Mouse (Mus musculus) C2C12 (cell line): Measurements from ENCODE around the gene Nsun7. TPM values are rescaled to one million over a fixed set of nuclear protein-coding genes. Genes with fewer than 3 reads are reported as not detected.
A peak's percentile ranks its signal among the peaks of the same experiment; 100 is the strongest.

Experiments
- H3K27me3 ChIP-seq: one replicate; pipeline ENCODE4 v1.6.1; 2011; ENCODE audit not compliant: control insufficient read depth, insufficient read depth, insufficient read length
- H3K36me3 ChIP-seq: one replicate; pipeline ENCODE4 v1.6.1; 2011; ENCODE audit not compliant: control insufficient read depth, insufficient read depth
- H3K4me3 ChIP-seq: one replicate; pipeline ENCODE4 v1.5.1; 2011; ENCODE audit warnings: mild to moderate bottlenecking, control low read depth; ENCODE audit not compliant: poor library complexity, insufficient read depth, severe bottlenecking
- H3K79me2 ChIP-seq: one replicate; pipeline ENCODE4 v1.6.1; 2011; ENCODE audit not compliant: control insufficient read depth, insufficient read depth
- H3K79me3 ChIP-seq: one replicate; pipeline ENCODE4 v1.6.1; 2011; ENCODE audit warnings: low read depth, control low read depth
- H3ac ChIP-seq: one replicate; pipeline ENCODE3; 2011; ENCODE audit warnings: low read depth; ENCODE audit not compliant: control insufficient read depth, insufficient read length
- CEBPB ChIP-seq: IDR thresholded peaks from one replicate; pipeline ENCODE4 v1.6.1; 2011; ENCODE audit warnings: low read depth, mild to moderate bottlenecking, control low read depth, moderate library complexity
- CTCF ChIP-seq: IDR thresholded peaks from one replicate; pipeline ENCODE4 v1.5.1; 2011; ENCODE audit not compliant: control insufficient read depth, insufficient read depth, insufficient read length
- FOSL1 ChIP-seq: IDR thresholded peaks from one replicate; pipeline ENCODE4 v1.8.0; 2011; ENCODE audit warnings: mild to moderate bottlenecking, low read length; ENCODE audit not compliant: poor library complexity, insufficient read depth, severe bottlenecking
- MAX ChIP-seq: IDR thresholded peaks from one replicate; pipeline ENCODE4 v1.6.1; 2011; ENCODE audit warnings: mild to moderate bottlenecking, control low read depth
- MYOD1 ChIP-seq: IDR thresholded peaks from one replicate; pipeline ENCODE4 v1.6.1; 2011; ENCODE audit warnings: low read depth; ENCODE audit not compliant: control insufficient read depth, insufficient read length
- MYOG ChIP-seq: IDR thresholded peaks from one replicate; pipeline ENCODE4 v1.6.1; 2011; ENCODE audit not compliant: control insufficient read depth, insufficient read length; ENCODE audit errors: extremely low read depth
- USF1 ChIP-seq: IDR thresholded peaks from one replicate; pipeline ENCODE4 v1.6.1; 2011; ENCODE audit warnings: low read depth, mild to moderate bottlenecking, control low read depth, moderate library complexity
- long read RNA-seq, 2 experiments: library from polyadenylated mRNA; unstranded; transcript quantifications; one replicate each; pipeline ENCODE4 v2.0.0; 2019 to 2020
- polyA plus RNA-seq: library from polyadenylated mRNA; unstranded; fragments of >200 nt; fragmentation: generic; extraction: Trizol; gene quantifications from one replicate; pipeline ENCODE4 v1.2.1, GENCODE M21; 2012; ENCODE audit warnings: missing spikeins

Gene Nsun7
- 0.02 TPM for polyA plus RNA-seq
- long read RNA-seq, experiment 1, partial matches to known transcripts, result 1 of 1 reads
- long read RNA-seq, experiment 1, other reads (novel, unspliced or antisense), result 0 of 1 reads
- long read RNA-seq, experiment 2, result 0 reads

- H3K27me3 ChIP-seq, result no peaks in the 10 kb centered on the region
Observed at GRCm38 (mm10) chr5:66259756-66260448, at the start of gene Nsun7. TSS of gene Nsun7 (plus strand) at chr5:66259897.

DNA sequence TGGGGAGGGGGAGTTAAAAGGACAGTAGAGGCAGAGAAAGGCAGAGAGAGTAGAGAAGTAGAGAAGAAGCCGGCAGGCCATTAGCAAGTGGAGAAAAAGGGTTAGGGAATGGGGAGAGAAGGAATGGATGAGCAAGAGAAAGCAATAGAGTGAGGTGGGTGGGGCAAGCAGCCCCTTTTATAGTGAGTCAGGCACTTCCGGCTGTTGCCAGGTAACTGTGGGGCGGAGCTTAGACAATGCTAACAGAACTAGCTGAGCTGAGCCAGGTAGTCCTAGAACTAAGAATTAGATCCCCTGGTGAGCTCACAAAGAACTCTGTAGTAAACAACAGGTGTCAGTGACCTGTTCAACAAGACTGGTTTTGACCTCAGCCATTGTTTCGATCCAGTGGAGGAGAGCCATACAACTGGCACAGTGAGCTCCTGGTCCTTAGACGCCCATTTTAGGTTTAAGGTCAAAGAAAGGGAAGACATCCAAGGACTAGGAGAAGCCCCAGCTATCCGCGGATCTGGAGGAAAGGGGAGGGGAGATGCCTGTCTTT is 45.2 kb upstream of the Nsun7 start:
- Histone ChIP-seq H3ac (no peak overlapping the region), H3K4me3 (no peak overlapping the region), H3K79me2 (no peaks in the 10 kb centered on the region), H3K79me3 (no peaks in the 10 kb centered on the region), H3K27me3 (no peaks in the 10 kb centered on the region), H3K36me3 (no peaks in the 10 kb centered on the region)
- no peak for TF ChIP-seq CTCF
- TF ChIP-seq MYOG, result no peak
- TF ChIP-seq USF1, result no peak
- no peak for TF ChIP-seq FOSL1
- no peak for TF ChIP-seq CEBPB
- no peak for TF ChIP-seq MYOD1
- no peak for TF ChIP-seq MAX

More at GRCm38 (mm10) chr5:66259756-66260448, at the start of gene Nsun7:
- Histone ChIP-seq H3K36me3 (no peaks in the 10 kb centered on the region), H3ac (peak within 1 kb of the TSS; percentile 51), H3K79me2 (no peaks in the 10 kb centered on the region), H3K4me3 (peak within 1 kb of the TSS; percentile 14), H3K79me3 (no peaks in the 10 kb centered on the region)
- TF ChIP-seq MYOD1 (no peak), USF1 (no peak), MAX (no peak), FOSL1 (no peak), CEBPB (no peak), CTCF (no peak), MYOG (no peak)

- Histone ChIP-seq H3K4me3 (no peak overlapping the region), H3K27me3 (no peaks in the 10 kb centered on the region), H3K79me3 (no peaks in the 10 kb centered on the region), H3ac (no peak overlapping the region), H3K79me2 (no peaks in the 10 kb centered on the region), H3K36me3 (no peaks in the 10 kb centered on the region)
- no peak for TF ChIP-seq FOSL1
- no peak for TF ChIP-seq MYOD1
- no peak for TF ChIP-seq MAX
- TF ChIP-seq CEBPB, result no peak
- TF ChIP-seq MYOG, result no peak
- TF ChIP-seq USF1, result no peak
Observed at GRCm38 (mm10) chr5:66215569-66216277, 44.0 kb upstream of the Nsun7 start.

DNA sequence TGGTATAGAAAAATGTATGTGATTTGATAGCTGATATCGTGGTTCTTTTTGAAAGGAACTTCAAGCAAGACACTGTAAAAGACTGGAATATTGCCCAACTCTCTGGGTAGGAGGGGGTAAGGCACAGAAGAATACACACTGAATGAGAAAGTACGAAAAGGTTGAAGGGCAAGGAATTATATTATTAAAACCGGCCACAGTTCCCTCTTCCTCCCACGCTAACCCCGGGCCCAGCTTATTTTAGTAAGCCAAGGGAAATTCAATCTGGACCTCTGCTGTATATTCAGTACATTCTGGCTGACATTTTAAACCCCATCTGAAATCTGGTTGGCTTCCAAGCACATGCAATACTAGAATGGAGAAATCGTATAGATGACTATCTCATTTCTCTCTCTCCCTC is 40.0 kb upstream of the Nsun7 start:
- no peaks in the 10 kb centered on the region for H3K36me3 ChIP-seq
- no peak overlapping the region for H3K4me3 ChIP-seq
- H3ac ChIP-seq, result no peak overlapping the region
- TF ChIP-seq MYOG (no peak), CTCF (no peak), MYOD1 (no peak), MAX (no peak), USF1 (no peak), FOSL1 (no peak), CEBPB (no peak)
- no peaks in the 10 kb centered on the region for H3K79me3 ChIP-seq
- no peaks in the 10 kb centered on the region for H3K27me3 ChIP-seq
- H3K79me2 ChIP-seq, result no peaks in the 10 kb centered on the region

DNA sequence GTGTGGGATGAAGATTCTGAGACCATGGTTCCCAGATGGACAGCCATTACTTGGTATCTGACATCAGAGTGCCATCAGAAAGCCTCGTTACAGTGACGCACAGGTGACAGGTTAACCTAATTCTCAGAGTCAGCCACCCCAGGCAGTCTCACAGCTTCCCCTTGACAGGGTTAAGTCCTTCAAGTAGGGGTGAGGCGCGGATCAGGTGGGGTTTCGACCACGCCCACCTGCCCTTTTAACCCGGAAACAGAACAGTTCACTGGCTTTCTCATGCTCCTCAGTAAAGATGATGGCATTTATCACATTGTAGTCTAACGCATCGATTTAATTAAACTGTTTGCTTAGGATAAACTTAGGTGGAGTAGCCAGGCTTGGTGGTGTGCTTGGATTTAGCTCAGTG is 39.1 kb upstream of the Nsun7 start:
- no peaks in the 10 kb centered on the region for H3K79me3 ChIP-seq
- H3K27me3 ChIP-seq, result no peaks in the 10 kb centered on the region
- no peak overlapping the region for H3K4me3 ChIP-seq
- H3K36me3 ChIP-seq, result no peaks in the 10 kb centered on the region
- TF ChIP-seq MYOG (no peak), CEBPB (no peak), FOSL1 (no peak), CTCF (no peak), USF1 (no peak), MAX (no peak), MYOD1 (no peak)
- H3ac ChIP-seq, result no peak overlapping the region
- H3K79me2 ChIP-seq, result no peaks in the 10 kb centered on the region
